Mouse (Mus musculus): ENCODE results near the gene Tshz2.

- TF ChIP-seq CTCF (IDR thresholded peaks at IDR 0.05; ENCODE audit: control insufficient read depth, insufficient read depth, insufficient replicate concordance, low read depth, low read length) (no peak), POLR2A (IDR thresholded peaks at IDR 0.05; ENCODE audit: control insufficient read depth, low read depth, low read length) (no peak)
Measured at GRCm38 (mm10) chr2:170006829-170007228, 374.0 kb downstream of the Tshz2 start.
